Mouse (Mus musculus) ES-E14 (cell line): ENCODE results near the gene Psg19. TPM values are rescaled to one million over a fixed set of nuclear protein-coding genes. Genes with fewer than 3 reads are reported as not detected.
"Not testable (repeated sequence)": the region's sequence is repeated elsewhere in the genome, so short reads cannot be mapped to it uniquely, and the experiment has no call there.

Experiments
- DNase-seq: peaks from one replicate; pipeline ENCODE4 v3.0.0-alpha.2; 2013; ENCODE audit warnings: low read depth, low spot score
- H3K27ac ChIP-seq: 2 replicates; pipeline ENCODE4 v1.5.1; 2012; ENCODE audit warnings: low read depth, mild to moderate bottlenecking, low read length, moderate library complexity, mixed read lengths; ENCODE audit not compliant: poor library complexity, insufficient read depth, severe bottlenecking
- H3K36me3 ChIP-seq: 2 replicates; pipeline ENCODE4 v1.6.1; 2012; ENCODE audit warnings: mild to moderate bottlenecking, low read length, moderate library complexity, mixed read lengths; ENCODE audit not compliant: control insufficient read depth, poor library complexity, insufficient read depth, severe bottlenecking
- H3K4me1 ChIP-seq, 2 experiments: fragments of 150-350 bp in 1 of 2; sonication (generic) in 1 of 2; 2 replicates each; pipeline ENCODE4 v1.6.1; 2012; ENCODE audit warnings: low read length in 2 of 2, mild to moderate bottlenecking in 1 of 2, mixed read lengths in 1 of 2; ENCODE audit not compliant: control insufficient read depth in 2 of 2, insufficient read depth in 2 of 2, poor library complexity in 1 of 2
- H3K4me3 ChIP-seq, 2 experiments: fragments of 150-350 bp in 1 of 2; sonication (generic) in 1 of 2; 2 replicates each; pipeline ENCODE4 v1.5.1; 2012; ENCODE audit warnings: low read length in 2 of 2, low read depth in 1 of 2, mild to moderate bottlenecking in 1 of 2, mixed read lengths in 1 of 2; ENCODE audit not compliant: insufficient read depth in 1 of 2, poor library complexity in 1 of 2, severe bottlenecking in 1 of 2
- H3K9ac ChIP-seq: 2 replicates; pipeline ENCODE4 v1.6.1; 2012; ENCODE audit warnings: low read depth, mild to moderate bottlenecking, low read length, mixed read lengths; ENCODE audit not compliant: poor library complexity, insufficient read depth, severe bottlenecking
- H3K9me3 ChIP-seq: fragments of 150-350 bp; sonication (generic); 2 replicates; pipeline ENCODE4 v1.6.1; 2012; ENCODE audit warnings: low read depth, mild to moderate bottlenecking, low read length; ENCODE audit not compliant: control insufficient read depth, insufficient read depth
- CHD2 ChIP-seq: IDR thresholded peaks from 2 replicates; pipeline ENCODE4 v1.6.1; 2014; ENCODE audit warnings: mild to moderate bottlenecking, low read depth, low read length, inconsistent platforms
- HCFC1 ChIP-seq: IDR thresholded peaks from 2 replicates; pipeline ENCODE4 v1.6.1; 2012; ENCODE audit warnings: low read length, inconsistent platforms, borderline replicate concordance; ENCODE audit not compliant: insufficient read depth
- MAFK ChIP-seq: IDR thresholded peaks from 2 replicates; pipeline ENCODE4 v1.6.1; 2014; ENCODE audit warnings: mild to moderate bottlenecking, low read depth, low read length, inconsistent platforms; ENCODE audit not compliant: insufficient read depth
- ZC3H11A ChIP-seq: IDR thresholded peaks from 2 replicates; pipeline ENCODE4 v1.6.1; 2012; ENCODE audit warnings: low read depth, mild to moderate bottlenecking, inconsistent platforms, low read length, borderline replicate concordance
- ZNF384 ChIP-seq: IDR thresholded peaks from 2 replicates; pipeline ENCODE4 v1.6.1; 2012; ENCODE audit warnings: low read depth, low read length, inconsistent platforms
- in situ Hi-C, 2 experiments: fragments of 600-800 bp; cut with MboI; formaldehyde crosslinking; loops; one replicate each; pipeline ENCODE4 v1.15.1; 2025; ENCODE audit warnings: low sequenced_read_pairs in 2 of 2, inconsistent platforms in 1 of 2; ENCODE audit not compliant: unreplicated experiment in 2 of 2
- total RNA-seq: library from RNA; depleted of rRNA; stranded (reverse); fragments of 300-350 nt; gene quantifications from 2 replicates; pipeline ENCODE4 v1.2.3, GENCODE M21; 2012

The Psg19 gene
- total RNA-seq, 1 experiment: not detected

- H3K4me3 ChIP-seq: no peak overlapping the region
- no peak overlapping the region for H3K27ac ChIP-seq
- in situ Hi-C loops: loop anchor here (5.0 to 10.0 kb wide), 2 partner anchors 72 to 74 kb away; no protein-coding TSS in a partner anchor
- no peaks in the 10 kb centered on the region for H3K36me3 ChIP-seq
- no peaks in the 10 kb centered on the region for H3K9me3 ChIP-seq
- TF ChIP-seq ZNF384 (no peak), HCFC1 (no peak), ZC3H11A (no peak), CHD2 (no peak), MAFK (no peak)
- DNase-seq: peak; percentile 17
- no peaks in the 10 kb centered on the region for H3K4me1 ChIP-seq
- no peak overlapping the region for H3K9ac ChIP-seq
Measured at GRCm38 (mm10) chr7:18799129-18799528, 809 bp upstream of the Psg19 start.

GRCm38 (mm10) chr7:18790671-18791070, 7.6 kb downstream of the Psg19 start:
- H3K36me3 ChIP-seq, H3K4me1 ChIP-seq, DNase-seq, H3K9ac ChIP-seq, H3K9me3 ChIP-seq, H3K27ac ChIP-seq, H3K4me3 ChIP-seq: not testable (repeated sequence)
- in situ Hi-C loops: loop anchor here in 1 of 2 experiments (10.0 kb wide), 1 partner anchor 66 kb away; no protein-coding TSS in a partner anchor

GRCm38 (mm10) chr7:18781301-18781700, 17.0 kb downstream of the Psg19 start:
- DNase-seq, H3K4me3 ChIP-seq, in situ Hi-C loops, H3K36me3 ChIP-seq, H3K27ac ChIP-seq, H3K9ac ChIP-seq, H3K9me3 ChIP-seq, H3K4me1 ChIP-seq: not testable (repeated sequence)

GRCm38 (mm10) chr7:18779337-18779781, 19.0 kb downstream of the Psg19 start:
- TF ChIP-seq CHD2 (no peak), HCFC1 (no peak), ZNF384 (no peak), ZC3H11A (no peak), MAFK (no peak)
- Histone ChIP-seq H3K4me1 (no peaks in the 10 kb centered on the region), H3K27ac (no peak overlapping the region), H3K36me3 (no peaks in the 10 kb centered on the region), H3K9ac (no peak overlapping the region), H3K4me3 (no peak overlapping the region), H3K9me3 (no peaks in the 10 kb centered on the region)
- no peak for DNase-seq
- in situ Hi-C loops: no loop called here

GRCm38 (mm10) chr7:18762885-18763284, 35.4 kb downstream of the Psg19 start:
- H3K4me1 ChIP-seq, H3K9me3 ChIP-seq, H3K36me3 ChIP-seq, DNase-seq, in situ Hi-C loops, H3K4me3 ChIP-seq, H3K27ac ChIP-seq, H3K9ac ChIP-seq: not testable (repeated sequence)

- H3K9ac ChIP-seq, DNase-seq, in situ Hi-C loops, H3K4me3 ChIP-seq, H3K9me3 ChIP-seq, H3K36me3 ChIP-seq, H3K27ac ChIP-seq, H3K4me1 ChIP-seq: not testable (repeated sequence)
Measured at GRCm38 (mm10) chr7:18760152-18760551, 38.2 kb downstream of the Psg19 start.

GRCm38 (mm10) chr7:18749896-18750477, 48.3 kb downstream of the Psg19 start:
- H3K4me3 ChIP-seq, in situ Hi-C loops, H3K9ac ChIP-seq, H3K36me3 ChIP-seq, H3K9me3 ChIP-seq, DNase-seq, H3K27ac ChIP-seq: not testable (repeated sequence)
- peaks cover 2 to 10% of the 10 kb centered on the region in 2 experiments for H3K4me1 ChIP-seq
